Mouse (Mus musculus) thymus, postnatal 14 days (tissue): ENCODE data around the gene Myo7a.

Experiments used
- DNase-seq: peaks from one replicate; pipeline ENCODE4 v3.0.0; 2021

Gene Myo7a

DNA sequence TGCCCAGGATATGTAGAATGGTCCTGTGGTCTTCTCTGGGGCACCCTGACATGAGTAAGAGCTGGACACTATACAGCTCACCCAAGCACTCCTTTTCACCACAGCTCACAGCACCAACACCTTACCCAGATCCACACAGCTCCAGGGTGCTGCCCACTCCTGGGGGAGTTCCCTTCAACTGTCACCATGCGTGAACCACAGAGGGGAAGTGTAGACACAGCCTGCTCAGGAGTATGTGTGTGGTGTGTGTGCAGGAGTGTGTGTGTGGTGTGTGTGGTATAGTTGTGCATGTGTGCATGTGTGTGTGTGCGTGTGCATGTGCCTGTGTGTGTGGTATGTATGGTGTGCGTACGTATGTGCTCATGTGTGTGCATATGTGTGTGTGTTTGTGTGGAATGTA lies 23.5 kb downstream of the Myo7a start:
- DNase-seq: no peak

DNA sequence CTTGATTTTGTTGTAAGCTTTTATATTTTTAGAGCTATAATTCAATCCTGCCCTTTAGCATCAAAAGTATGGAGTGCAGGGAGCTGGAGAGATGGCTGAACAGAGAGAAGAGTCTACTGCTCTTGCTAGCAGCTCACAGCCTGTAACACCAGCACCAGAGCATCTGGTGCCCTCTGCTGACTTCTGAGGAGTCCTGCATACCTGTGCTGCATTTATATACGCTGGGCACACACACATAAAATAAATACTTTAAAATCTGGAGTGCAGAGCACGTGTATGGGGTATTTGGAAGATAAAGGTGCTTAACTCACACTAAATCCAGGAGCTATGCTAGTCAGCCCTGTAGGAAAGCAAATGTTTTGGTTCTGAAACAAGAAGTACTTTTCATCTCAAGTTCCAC lies 33.0 kb downstream of the Myo7a start:
- DNase-seq: no peak

DNA sequence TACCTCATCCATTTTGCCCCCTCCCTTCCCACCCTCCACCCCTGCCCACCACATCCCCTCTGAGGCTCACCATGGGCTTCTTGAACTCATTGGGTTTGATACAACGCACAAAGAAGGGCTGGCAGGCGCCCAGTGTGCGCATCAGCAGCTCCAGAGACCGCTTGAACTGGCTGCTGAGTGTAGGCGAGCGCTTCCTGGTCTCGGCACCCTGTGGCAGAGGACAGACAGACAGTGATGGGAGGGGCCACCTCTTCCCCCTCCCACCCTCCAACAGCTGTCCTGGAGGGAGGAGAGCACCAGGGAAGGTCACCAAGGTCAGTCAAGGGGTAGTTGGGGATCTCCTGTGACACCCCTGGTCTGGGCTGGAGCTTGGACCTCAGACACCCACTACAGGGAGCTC lies 34.0 kb downstream of the Myo7a start:
- peak; percentile 19 for DNase-seq

DNA sequence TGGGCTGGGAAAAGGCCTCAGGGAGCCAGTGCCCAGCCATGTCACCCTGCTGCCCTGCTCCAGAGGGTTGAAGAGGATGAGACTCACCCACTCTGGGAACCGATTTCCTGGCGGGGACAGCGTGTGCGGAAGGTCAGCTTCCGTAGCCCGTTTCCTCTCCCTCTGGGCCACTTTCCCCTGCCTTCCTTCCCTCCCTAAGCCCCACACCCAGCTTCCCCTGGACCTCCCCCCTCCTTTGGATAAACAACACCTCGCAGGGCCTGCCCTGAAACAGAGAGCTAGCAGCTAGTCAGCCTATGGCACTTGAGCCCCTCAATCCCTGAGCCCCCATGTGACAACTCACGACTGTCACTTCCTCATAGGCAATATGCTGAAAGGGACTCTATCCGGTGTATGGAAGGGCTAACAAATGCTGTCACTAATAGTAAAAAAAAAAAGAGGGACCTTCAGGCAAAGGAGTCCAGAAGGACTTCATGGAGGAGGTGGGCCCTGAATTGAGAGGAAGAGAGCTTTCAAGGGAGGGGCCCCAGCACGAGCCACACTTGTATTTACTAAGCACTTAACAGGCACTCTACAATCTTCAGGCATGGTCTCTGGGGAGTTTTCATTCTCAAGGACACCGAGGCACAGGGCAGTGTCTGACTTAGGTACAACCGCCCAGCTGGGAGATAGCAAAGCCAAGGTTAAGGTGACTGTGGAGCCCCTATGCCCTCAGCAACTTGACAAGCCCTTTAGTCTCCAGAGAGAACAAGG lies 34.6 kb downstream of the Myo7a start:
- no peak for DNase-seq

DNA sequence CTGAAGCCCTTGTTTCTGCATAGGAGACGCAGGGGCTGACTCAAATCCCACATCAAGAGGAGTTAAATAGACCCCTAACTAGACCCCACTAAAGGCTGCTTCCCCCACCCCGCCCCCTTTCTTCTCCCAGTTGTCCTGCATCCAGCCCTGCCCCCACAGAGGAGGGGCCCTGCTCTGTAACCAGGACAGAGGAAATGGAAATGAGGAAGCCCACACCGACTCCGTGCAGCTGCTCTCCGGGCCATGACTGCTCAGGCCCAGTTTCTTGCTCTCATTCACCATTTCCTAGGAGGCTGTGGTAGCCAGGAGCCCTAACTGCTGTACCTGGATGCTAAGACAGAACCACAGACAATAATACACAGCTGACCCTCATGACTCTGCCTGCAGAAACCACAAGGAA lies 36.9 kb downstream of the Myo7a start:
- DNase-seq: no peak

DNA sequence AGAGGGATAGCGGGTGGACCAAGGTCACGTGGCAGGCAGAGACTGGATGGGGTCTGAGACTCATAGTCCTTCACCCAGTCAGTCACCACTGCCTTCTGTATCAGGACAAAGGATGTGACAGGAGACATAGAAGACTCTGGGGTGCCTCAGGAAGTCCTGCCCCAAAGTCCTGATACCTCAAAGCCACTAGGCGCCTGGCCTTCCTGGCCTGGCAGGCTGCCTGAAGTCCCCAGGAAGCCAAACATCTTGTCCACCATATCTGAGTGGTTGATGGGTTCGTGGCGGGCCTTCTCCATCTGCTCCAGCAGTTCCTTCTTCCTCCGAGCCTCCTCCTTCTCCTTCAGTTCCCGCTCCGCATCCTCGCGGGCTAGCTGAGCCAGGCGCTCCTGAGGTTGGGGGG lies 41.9 kb downstream of the Myo7a start:
- DNase-seq: no peak

DNA sequence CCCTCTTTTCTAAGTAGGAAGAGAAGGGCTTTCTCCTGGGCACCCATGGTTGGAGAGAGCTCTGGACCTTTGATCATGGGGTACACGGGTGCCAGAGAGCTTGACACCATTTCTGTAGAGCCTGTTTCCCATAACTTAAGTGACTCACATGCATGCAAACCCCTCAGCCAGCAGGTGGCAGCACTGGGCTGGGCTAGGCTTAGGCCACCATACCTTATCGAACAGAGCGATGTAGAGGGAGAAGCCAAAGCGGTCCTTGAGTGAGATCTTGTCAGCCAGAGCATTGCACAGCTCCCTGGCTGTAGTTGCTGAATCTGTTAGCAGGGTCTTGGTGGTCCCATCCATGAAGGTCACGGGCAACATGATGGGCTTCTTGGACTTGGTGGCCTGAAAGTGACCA lies 47.7 kb downstream of the Myo7a start:
- DNase-seq: peak; percentile 87

DNA sequence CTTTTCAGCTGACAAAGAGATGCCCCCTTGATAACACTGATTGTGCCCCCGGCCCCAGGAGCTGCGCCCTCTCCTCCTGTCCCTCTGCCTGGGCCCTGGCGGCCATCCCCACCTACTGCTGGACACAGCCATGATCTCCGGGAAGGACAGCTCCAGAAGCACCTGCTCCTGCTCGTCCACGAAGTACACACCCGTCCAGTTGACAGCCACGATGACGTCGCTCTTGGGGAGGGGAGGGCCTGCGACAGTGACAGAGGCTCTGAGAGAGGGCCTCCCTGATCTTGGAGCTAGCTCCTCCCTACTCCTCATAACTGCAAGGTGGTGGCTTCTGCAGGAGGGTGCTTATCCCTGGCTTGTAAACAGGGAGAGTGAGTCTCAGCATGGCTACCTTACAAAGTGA lies 53.1 kb downstream of the Myo7a start:
- no peak for DNase-seq

DNA sequence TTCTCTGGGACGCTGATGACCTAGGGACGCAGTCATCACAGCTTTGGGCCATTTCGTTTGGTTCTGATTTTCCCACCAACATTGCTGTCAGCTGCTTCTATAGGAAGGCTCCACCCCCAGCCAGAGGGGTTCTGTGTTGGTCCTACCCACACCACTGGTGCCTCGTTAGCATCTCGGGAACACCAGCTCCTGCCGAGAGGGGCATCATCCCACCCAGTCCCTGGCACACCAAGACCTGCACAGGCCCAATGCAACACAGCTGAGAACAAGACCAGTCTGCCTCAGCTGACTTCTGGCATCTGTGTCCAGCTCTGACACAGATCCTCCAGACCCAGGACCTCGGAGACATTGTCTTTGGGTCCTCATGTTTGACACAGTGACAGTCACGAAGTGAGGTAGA lies 64.4 kb downstream of the Myo7a start:
- DNase-seq: no peak

DNA sequence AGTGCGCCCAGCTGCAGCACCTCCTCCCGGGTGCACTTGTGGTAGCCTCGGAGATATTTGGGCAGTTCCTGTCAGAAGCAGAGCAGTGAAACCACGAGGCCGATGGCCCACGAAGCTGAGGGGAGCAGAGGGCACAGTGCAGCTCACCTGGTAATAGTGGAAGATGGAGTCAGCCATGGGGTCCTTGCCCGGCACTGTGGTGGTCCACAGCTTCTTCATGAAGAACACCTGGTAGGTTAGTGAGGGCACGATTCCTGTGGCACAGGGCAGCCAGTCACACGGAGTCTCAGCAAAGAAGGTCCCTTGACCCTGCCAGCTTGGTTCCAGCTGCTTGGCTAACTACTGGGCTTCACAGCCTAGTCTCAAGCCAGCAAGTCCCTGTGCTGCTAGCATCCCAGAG lies 64.9 kb downstream of the Myo7a start:
- no peak for DNase-seq

DNA sequence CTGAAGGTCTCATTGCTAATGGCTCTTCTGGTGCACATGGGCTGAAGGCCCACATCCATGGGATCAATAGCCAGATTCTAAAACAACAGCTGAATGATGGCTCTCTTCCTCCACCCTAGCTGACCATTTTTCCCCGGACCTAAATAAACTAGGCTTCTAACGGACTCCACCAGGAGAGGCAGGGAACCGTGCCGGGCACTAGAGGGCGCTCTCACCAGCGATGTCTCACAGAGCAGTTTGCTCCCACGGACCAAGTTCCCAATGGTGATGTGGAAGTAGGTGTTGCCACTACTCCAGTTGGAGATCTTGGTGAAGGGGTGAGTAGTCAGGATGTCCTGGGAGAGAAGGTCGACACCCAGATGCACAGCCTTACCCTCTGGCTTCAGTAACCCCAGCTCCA lies 67.3 kb downstream of the Myo7a start:
- DNase-seq: peak; percentile 55

DNA sequence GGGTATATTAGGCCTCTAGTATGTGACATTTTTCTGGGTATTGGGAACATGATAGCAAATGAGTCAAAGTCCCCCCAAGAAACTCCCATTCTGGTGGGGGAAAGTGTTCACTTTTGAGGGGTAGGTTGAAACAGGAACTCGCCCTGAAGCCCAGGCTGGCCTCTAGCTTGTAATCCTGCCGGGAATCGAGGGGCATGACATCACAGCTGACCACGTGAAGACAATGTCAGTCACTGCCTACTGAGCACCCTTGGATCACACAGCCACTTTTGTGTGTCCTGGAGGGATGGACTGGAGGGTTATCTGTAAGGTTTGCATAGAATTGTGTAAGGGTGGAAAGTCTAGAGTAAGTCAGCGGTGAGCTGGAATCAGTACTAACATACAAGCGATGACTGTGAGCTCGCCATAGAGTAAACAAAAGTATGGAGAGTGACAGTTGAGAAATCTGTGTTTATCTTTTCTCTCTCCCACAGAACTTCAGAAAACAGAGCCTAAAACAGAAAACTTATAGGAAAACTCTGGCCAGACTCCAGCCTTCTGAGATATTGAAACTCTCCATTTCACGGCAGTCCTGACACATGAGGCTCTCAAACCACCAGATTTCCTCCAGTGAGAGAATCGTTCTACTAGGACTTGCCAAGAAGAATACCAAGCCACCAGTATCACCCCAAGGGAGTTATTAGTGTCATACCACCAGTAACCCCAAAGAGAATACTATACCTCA lies 71.1 kb downstream of the Myo7a start:
- DNase-seq: no peak

DNA sequence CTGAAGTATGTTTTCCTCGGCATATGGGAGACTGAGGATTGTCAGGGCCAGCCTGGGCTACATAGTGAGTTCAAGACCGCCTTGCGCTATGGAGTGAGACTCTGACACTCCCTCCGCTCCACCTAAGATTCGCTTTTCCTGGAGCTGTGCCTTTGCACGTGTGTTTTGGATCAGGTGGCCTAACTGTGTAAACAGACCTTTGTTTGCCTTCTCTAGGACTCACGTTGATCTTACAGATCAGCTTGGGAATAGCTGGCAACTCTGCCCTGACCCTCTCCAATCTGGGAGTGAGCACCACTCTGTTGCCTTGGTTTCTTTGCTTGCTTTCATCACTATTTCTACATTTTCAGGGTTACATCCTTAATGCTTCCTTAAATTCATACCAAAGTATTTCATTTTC lies 116.7 kb downstream of the Myo7a start:
- DNase-seq: no peak
